Comparison of ENCODE assay signal across 8 mouse cellular contexts in the genomic region with DNA sequence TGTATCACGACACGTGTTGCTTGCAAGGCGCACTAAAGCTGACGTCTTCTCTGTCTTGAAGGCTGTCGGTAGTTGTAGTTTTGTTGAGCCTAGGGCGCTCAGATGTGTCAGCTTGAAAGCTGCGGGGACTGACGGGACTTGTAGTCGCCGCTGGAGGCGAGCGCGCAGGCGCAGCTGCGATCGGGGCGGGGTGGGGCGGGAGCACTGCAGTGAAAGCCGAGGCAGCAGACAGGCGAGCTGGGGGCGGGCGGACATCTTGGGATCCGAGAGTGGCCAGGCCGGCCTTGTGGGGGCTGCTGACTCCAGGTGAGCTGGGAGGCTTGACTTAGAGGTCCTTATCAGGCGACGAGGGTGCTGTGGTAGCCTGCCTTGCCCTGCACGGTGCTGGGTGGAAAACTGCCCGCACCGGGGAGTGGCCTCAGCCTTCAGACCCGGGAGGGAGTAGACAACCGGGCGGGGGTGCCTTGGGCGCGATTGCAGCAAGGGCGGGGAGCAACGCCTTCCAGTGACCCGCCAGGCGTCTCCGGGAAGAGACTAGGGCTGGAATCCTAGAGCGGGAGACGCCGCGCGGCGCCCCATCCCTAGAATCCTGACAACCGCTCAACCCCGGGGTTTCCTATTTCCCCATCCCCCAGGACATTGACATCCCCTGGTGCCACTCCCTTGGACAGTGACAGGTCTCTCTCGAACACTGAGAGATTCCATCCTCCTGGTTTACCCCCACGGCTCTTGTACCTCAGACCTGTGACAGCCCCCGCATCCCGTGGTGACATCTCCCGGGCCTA. TPM values are rescaled to one million over a fixed set of nuclear protein-coding genes. Genes with fewer than 3 reads are reported as not detected.
DNase-seq lines count a peak whose midpoint lies in the region; ATAC-seq lines count a peak whose summit lies in the region.

Gene Ap2m1, plus strand, starts transcription at position 183 of the 785 bp plus-strand sequence.

- H3K4me1 ChIP-seq in lung, embryonic 16.5 days (replicated peaks; ENCODE audit: control insufficient read depth, insufficient read depth, low read length): peaks cover 20% of the 10 kb centered on the region

- H3K27ac ChIP-seq in lung, embryonic 16.5 days (ENCODE audit: low read length): peak within 1 kb of the TSS; percentile 87

- ATAC-seq in hematopoietic stem cell, adult 5-6 weeks (replicated peaks in 1 of 2; ENCODE audit: insufficient read depth in 1 of 2, low FRiP score in 2 of 2, low TSS enrichment in 1 of 2, low read depth in 1 of 2, poor library complexity in 2 of 2, severe bottlenecking in 2 of 2): peak; percentile 99
- ATAC-seq in lung, embryonic 16.5 days (ENCODE audit: low read depth): peak; percentile 98

- H3K9me3 ChIP-seq in lung, embryonic 16.5 days (ENCODE audit: control insufficient read depth, low read length): no peaks in the 10 kb centered on the region

- peak within 1 kb of the TSS; percentile 74 for H3K4me2 ChIP-seq in lung, embryonic 16.5 days (ENCODE audit: low read depth, low read length)

- 0% methylated on average over 52 of the region's 52 CpGs for WGBS in lung, embryonic 16.5 days

- peaks cover 42% of the 10 kb centered on the region for H3K36me3 ChIP-seq in lung, embryonic 16.5 days (ENCODE audit: control insufficient read depth, insufficient read depth, low read length)

- peak; percentile 100 for DNase-seq in MEL-GATA-1-ER (ENCODE audit: extremely low read depth, low read depth)
- peak; percentile 88 for DNase-seq in cerebellum, adult 8-10 months
- DNase-seq in forelimb bud, embryonic 11.5 days (ENCODE audit: low read depth, low spot score): peak; percentile 99
- peak; percentile 95 for DNase-seq in layer of hippocampus, adult 9-10 months (ENCODE audit: low spot score)
- DNase-seq in ovary, postnatal 10 days (ENCODE audit: low spot score): peak; percentile 79
- peak; percentile 91 to 94 for DNase-seq in thymus, postnatal 10 days (ENCODE audit: low spot score in 2 of 2)

- peak within 1 kb of the TSS; percentile 91 for H3K4me3 ChIP-seq in lung, embryonic 16.5 days (ENCODE audit: low read length)

- H3K27me3 ChIP-seq in lung, embryonic 16.5 days (ENCODE audit: control insufficient read depth, insufficient read depth, low read depth, low read length): no peaks in the 10 kb centered on the region

- H3K9ac ChIP-seq in lung, embryonic 16.5 days (ENCODE audit: low read length): peak within 1 kb of the TSS; percentile 99

RNA-seq across cellular contexts. Expression of gene Ap2m1, which starts in this region (rescaled TPM):
- total RNA-seq in hematopoietic stem cell, adult 5-6 weeks (2017): 155 and 177 TPM in 2 replicates
- 624 and 630 TPM in 2 replicates for polyA plus RNA-seq in lung, embryonic 16.5 days (2015; fragmentation: Nextera tagmentation; extraction: Ambion mirVana)

Comparison
In these comparisons a context has a peak if more than half of its experiments do, and no peak if none do; other contexts are left out.
1. Peak in every context shown above with its lines: DNase-seq, ATAC-seq, H3K4me3 ChIP-seq and H3K27ac ChIP-seq.